Comparison of ENCODE assay signal across 18 mouse cellular contexts in genomic region chr1:55946786-55947549, GRCm38 (mm10).
"Had no signal": no experiment of that assay in that cellular context is flagged by ENCODE, and none has a peak within 500 bp of the region (broad histone marks: within the 10 kb centered on the region; RNA-seq: fewer than 3 reads in every experiment).

No protein-coding gene starts in this region.

- H3K4me3 ChIP-seq: limb, embryonic 15.5 days; megakaryocyte, embryonic 14.5 days; midbrain, embryonic 12.5 days; neural tube, embryonic 13.5 days had no signal

- H3K4me2 ChIP-seq: limb, embryonic 15.5 days; lung, embryonic 14.5 days; midbrain, embryonic 12.5 days; neural tube, embryonic 13.5 days had no signal

- ATAC-seq: intestine, postnatal 0 days; midbrain, embryonic 16.5 days had no signal

- H3K4me1 ChIP-seq: limb, embryonic 15.5 days; megakaryocyte, embryonic 14.5 days; midbrain, embryonic 12.5 days; neural tube, embryonic 13.5 days had no signal

- DNase-seq: kidney, adult 8-10 months; kidney, postnatal 36 days; layer of hippocampus, adult 9-11 months; layer of hippocampus, postnatal 36 days; lung, embryonic 14.5 days; lung, postnatal 10 days; lung, postnatal 4 days; retina, postnatal 1 day; right cerebral cortex, postnatal 14 days; thymus, adult 18-20 months; thymus, postnatal 14 days had no signal

- H3K9ac ChIP-seq: limb, embryonic 15.5 days; lung, embryonic 14.5 days; midbrain, embryonic 12.5 days; neural tube, embryonic 13.5 days had no signal

- H3K9me3 ChIP-seq: limb, embryonic 15.5 days; megakaryocyte, embryonic 14.5 days; midbrain, embryonic 12.5 days; neural tube, embryonic 13.5 days had no signal

- H3K27me3 ChIP-seq: limb, embryonic 15.5 days; megakaryocyte, embryonic 14.5 days; midbrain, embryonic 12.5 days; neural tube, embryonic 13.5 days had no signal

- H3K27ac ChIP-seq: kidney, postnatal 0 days; limb, embryonic 15.5 days; midbrain, embryonic 12.5 days; neural tube, embryonic 13.5 days had no signal

- H3K36me3 ChIP-seq: limb, embryonic 15.5 days; midbrain, embryonic 12.5 days; neural tube, embryonic 13.5 days had no signal
